Mouse (Mus musculus): ENCODE measurements around the gene Bmp6. TPM values are rescaled to one million over a fixed set of nuclear protein-coding genes. Genes with fewer than 3 reads are reported as not detected.
A peak's percentile ranks its signal among the peaks of the same experiment; 100 is the strongest.

Bmp6 gene
- polyA plus RNA-seq, 1 experiment from 2014 or later = 3.9 TPM

DNA sequence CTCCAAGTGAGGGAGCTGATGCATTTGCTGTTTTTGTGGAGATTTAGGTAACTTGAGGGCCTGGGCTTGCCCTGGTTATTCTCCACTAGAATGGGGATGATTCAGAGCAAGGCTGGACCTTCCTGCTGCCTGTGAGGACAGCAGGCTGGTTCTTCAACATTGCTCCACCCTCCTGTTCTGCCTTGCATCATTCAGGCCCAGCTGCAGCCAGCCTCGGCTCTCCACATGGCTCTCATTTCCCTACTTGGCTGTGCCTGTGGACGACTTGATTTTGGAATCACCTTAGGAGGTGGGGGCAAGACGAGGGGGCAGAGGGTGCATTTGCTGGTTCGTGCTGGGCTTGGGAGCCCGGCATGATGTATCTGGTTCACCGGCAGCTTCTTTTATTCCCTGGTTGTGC, 53.8 kb downstream of the Bmp6 start:
- no peak overlapping the region for H3K27ac ChIP-seq
- no peak for ATAC-seq (ENCODE audit: insufficient number of reproducible peaks, insufficient read depth, low FRiP score, low TSS enrichment)
- 47% methylated on average over 6 of the region's 6 CpGs for WGBS

DNA sequence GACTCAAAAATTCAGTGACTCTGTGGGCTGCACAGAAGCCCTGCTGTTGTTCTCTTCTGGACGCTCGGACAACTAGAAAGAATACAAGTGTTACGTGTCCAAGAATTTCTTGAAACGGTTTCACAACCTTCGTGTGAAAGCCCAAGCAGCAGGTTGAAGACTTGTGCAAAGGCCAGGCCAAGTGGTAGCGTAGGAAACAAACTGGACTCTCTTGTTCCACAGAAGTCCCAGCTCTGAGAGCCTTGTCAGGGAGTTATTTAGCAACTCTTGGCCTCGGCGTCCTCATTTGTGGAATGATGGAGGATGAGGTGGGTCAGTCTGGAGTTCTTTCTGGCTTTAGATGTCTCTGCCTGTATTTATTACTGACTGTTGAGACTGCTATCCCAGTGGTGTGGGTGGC, 55.8 kb downstream of the Bmp6 start:
- Histone ChIP-seq H3K4me3 (no peak overlapping the region), H3K4me2 (replicated peaks) (no peak overlapping the region), H3K9me3 (no peaks in the 10 kb centered on the region), H3K4me1 (peaks cover 21% of the 10 kb centered on the region), H3K27me3 (no peaks in the 10 kb centered on the region), H3K36me3 (no peaks in the 10 kb centered on the region), H3K27ac (no peak overlapping the region), H3K9ac (no peak overlapping the region)
- ATAC-seq (ENCODE audit: insufficient number of reproducible peaks, insufficient read depth, low FRiP score, low TSS enrichment) = no peak
- WGBS = 88% methylated on average over 8 of the region's 8 CpGs

More for the DNA sequence above, 53.8 kb downstream of the Bmp6 start:
- no peaks in the 10 kb centered on the region for H3K27me3 ChIP-seq
- H3K4me1 ChIP-seq = peaks cover 21% of the 10 kb centered on the region
- no peaks in the 10 kb centered on the region for H3K36me3 ChIP-seq
- H3K9ac ChIP-seq = no peak overlapping the region
- H3K9me3 ChIP-seq = no peaks in the 10 kb centered on the region
- no peak overlapping the region for H3K4me3 ChIP-seq
- no peak overlapping the region for H3K4me2 ChIP-seq (replicated peaks)

DNA sequence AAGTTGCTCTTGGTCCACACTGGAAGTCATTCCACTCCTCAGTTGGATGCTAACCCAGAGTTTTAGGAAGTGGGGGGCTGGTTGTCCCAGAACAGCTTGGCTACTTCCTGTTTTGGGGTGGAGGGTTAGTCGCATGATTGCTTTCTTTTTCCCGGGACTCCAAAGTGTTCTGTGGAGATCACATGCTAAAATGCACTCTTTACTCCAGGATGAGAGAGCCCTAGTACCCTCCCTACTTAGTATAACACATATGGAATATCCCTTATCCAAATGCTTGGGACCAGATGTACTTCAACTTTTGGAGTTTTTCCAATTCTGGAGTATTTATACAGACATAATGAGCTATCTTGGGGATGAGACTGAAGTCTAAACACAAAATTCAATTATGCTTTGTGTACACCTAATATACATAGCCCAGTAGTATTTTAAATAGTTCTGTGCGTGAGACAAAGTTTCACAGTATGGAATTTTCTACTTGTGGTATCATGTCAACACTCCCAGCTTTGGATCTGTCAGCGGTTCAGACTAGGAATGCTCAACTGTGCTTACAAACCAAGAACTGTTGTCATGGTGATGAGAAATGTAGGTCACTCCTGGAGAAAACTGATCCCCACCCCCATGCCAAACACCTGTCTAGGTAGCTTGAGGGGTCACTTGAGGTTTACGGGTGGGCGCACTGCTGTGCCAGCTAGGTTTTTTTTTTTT, 62.9 kb downstream of the Bmp6 start:
- WGBS = 56% methylated on average over 6 of the region's 6 CpGs
- no peak overlapping the region for H3K4me2 ChIP-seq (replicated peaks)
- no peak overlapping the region for H3K4me3 ChIP-seq
- H3K9me3 ChIP-seq = no peaks in the 10 kb centered on the region
- no peaks in the 10 kb centered on the region for H3K36me3 ChIP-seq
- H3K27me3 ChIP-seq = no peaks in the 10 kb centered on the region
- H3K4me1 ChIP-seq = peaks cover 6% of the 10 kb centered on the region
- H3K9ac ChIP-seq = no peak overlapping the region
- no peak overlapping the region for H3K27ac ChIP-seq
- ATAC-seq (ENCODE audit: insufficient number of reproducible peaks, insufficient read depth, low FRiP score, low TSS enrichment) = no peak

DNA sequence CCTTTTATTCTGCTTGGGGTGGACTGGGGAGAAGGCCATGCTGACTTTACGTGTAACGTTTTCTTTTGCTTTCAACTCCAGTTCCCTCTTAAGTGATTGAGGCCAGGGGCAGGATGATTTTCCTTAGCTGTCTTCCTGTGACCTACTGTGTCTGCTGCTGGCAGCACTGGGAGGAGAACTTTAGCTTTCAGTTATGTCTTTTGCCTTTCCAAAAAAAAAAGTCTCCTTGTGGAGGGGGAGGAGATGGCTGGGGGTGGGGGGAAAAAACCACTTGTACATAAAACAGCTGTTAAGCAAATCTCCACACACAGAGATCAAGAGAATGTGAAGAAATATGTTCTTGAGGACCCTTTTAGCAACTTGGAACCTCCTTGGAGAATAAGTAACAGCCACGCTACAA, 63.7 kb downstream of the Bmp6 start:
- H3K27ac ChIP-seq = no peak overlapping the region
- no peak overlapping the region for H3K4me2 ChIP-seq (replicated peaks)
- ATAC-seq (ENCODE audit: insufficient number of reproducible peaks, insufficient read depth, low FRiP score, low TSS enrichment) = no peak
- no peaks in the 10 kb centered on the region for H3K9me3 ChIP-seq
- no peak overlapping the region for H3K9ac ChIP-seq
- no peak overlapping the region for H3K4me3 ChIP-seq
- H3K27me3 ChIP-seq = no peaks in the 10 kb centered on the region
- peaks cover 6% of the 10 kb centered on the region for H3K4me1 ChIP-seq
- H3K36me3 ChIP-seq = no peaks in the 10 kb centered on the region
- WGBS = 54% methylated on average over 3 of the region's 3 CpGs

DNA sequence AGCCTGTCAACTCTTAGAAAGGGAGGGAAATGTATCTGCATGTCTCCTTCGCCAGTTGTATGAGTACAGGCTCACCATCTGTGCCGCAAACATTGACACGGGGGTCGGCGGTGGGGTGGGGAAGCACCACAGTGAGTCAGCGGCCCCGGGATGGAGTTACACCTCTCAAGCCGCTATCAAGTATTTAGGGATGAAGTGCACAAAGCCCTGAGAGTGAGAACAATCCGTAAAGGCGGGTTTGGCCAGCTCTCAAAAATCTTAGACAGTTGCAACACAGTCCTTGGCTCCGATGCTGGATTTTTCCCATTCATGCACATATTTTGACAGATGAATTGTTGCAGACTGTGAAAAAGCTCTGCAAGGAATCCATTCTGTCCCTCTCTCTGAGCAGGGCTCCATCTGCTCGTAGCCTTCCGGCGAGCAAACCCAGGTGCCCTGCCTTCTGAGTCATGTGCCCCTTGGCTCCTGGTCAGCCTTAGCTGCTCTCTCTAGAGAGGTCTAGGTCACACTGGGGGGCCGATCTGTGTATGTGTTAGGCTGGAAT, 65.5 kb downstream of the Bmp6 start:
- Histone ChIP-seq H3K27me3 (no peaks in the 10 kb centered on the region), H3K9ac (no peak overlapping the region), H3K27ac (0 out of 2 replicates have a peak overlapping the region, but pooled peaks have one; percentile 17), H3K9me3 (no peaks in the 10 kb centered on the region), H3K36me3 (no peaks in the 10 kb centered on the region), H3K4me2 (replicated peaks) (peak overlapping the region; percentile 35), H3K4me3 (no peak overlapping the region), H3K4me1 (peaks cover 6% of the 10 kb centered on the region)
- WGBS = 26% methylated on average over 15 of the region's 15 CpGs
- peak; percentile 60; the same call in 1 of the 2 replicates for ATAC-seq (ENCODE audit: insufficient number of reproducible peaks, insufficient read depth, low FRiP score, low TSS enrichment)

DNA sequence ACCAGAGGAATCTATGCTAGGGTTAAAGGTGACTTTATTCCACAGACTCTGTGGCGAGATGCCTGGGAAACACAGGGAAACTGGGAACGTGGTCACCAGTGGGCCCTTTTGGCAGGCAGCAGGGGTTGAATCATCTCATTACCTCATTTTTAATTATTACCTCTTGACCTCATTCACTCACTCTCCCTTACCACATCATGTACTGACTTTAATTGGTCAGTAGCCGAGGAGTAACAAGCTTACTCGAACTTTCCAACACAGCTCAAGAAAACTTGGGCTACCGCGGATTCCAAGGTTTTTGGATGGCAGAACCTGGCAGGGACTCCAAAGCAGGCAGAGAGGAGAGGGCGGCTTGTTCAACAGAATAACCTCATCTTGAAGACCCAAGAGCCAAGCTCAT, 74.9 kb downstream of the Bmp6 start:
- Histone ChIP-seq H3K4me2 (replicated peaks) (no peak overlapping the region), H3K4me3 (no peak overlapping the region), H3K9ac (no peak overlapping the region), H3K4me1 (no peaks in the 10 kb centered on the region), H3K9me3 (no peaks in the 10 kb centered on the region), H3K36me3 (no peaks in the 10 kb centered on the region), H3K27me3 (no peaks in the 10 kb centered on the region), H3K27ac (no peak overlapping the region)
- ATAC-seq (ENCODE audit: insufficient number of reproducible peaks, insufficient read depth, low FRiP score, low TSS enrichment) = no peak
- WGBS = 86% methylated on average over 7 of the region's 7 CpGs

DNA sequence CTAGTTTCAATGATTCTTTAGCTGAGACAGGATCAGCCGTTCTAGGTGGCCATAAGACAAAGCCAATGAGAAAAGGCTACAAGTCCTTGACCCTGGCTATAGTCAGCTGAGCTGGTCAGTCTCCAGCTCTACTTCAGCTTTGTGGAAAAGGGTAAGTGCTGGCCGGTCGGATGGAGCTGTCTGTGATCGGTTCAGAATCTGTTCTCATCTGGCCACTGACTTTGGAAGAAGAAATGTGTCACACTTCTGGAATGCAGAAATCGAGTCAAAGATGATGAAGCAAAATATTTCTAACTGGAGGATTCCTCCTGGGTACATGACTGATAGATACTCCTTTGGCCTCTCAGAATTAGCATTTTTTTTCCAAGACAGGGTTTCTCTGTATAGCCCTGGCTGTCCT, 77.6 kb downstream of the Bmp6 start:
- Histone ChIP-seq H3K27ac (no peak overlapping the region), H3K9ac (no peak overlapping the region), H3K27me3 (no peaks in the 10 kb centered on the region), H3K9me3 (no peaks in the 10 kb centered on the region), H3K4me2 (replicated peaks) (no peak overlapping the region), H3K4me1 (no peaks in the 10 kb centered on the region), H3K36me3 (no peaks in the 10 kb centered on the region), H3K4me3 (no peak overlapping the region)
- ATAC-seq (ENCODE audit: insufficient number of reproducible peaks, insufficient read depth, low FRiP score, low TSS enrichment) = no peak
- 87% methylated on average over 5 of the region's 5 CpGs for WGBS

DNA sequence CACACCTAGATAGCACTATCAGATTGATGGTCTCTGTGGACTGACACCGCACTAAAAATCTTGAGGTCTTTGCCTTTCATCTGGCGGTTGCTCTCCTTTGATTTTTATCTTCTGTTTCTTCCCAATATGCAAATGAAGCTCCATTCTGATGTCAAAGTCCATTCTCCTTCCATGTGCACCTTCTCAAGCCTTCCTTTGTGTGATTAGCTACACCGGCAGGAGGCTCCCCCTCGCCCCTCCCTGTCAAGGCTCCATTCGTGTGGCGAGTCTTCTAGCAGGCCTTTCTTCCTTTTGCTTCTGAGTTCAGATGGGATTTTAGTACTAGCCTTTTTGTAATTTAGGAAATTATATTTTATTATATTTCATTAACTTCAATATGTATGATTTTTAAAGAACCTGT, 80.4 kb downstream of the Bmp6 start:
- 80% methylated on average over 6 of the region's 6 CpGs for WGBS
- Histone ChIP-seq H3K4me2 (replicated peaks) (no peak overlapping the region), H3K27ac (no peak overlapping the region), H3K4me1 (no peaks in the 10 kb centered on the region), H3K9ac (no peak overlapping the region), H3K27me3 (no peaks in the 10 kb centered on the region), H3K36me3 (no peaks in the 10 kb centered on the region), H3K9me3 (no peaks in the 10 kb centered on the region), H3K4me3 (no peak overlapping the region)
- ATAC-seq (ENCODE audit: insufficient number of reproducible peaks, insufficient read depth, low FRiP score, low TSS enrichment) = no peak

DNA sequence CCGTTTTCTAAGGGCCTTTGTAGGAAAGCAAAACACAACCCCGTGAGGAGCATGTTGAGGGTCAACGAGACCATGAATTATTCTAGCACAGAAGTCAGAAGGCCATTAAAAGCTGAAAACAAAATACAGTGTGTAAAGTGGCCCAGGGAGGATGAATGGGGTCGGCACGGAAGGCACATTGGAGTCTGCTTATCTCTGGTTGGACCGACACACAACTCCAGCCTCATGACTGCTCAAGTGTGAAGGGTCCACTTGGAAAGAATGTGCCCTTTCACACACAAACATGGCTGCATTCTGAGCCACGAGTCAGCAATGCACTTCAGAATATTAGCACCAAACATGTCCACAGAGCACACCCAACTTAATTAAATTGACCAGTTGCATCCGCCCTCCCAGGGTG, 84.8 kb downstream of the Bmp6 start:
- no peak overlapping the region for H3K4me2 ChIP-seq (replicated peaks)
- H3K4me1 ChIP-seq = no peaks in the 10 kb centered on the region
- no peak overlapping the region for H3K9ac ChIP-seq
- H3K27ac ChIP-seq = no peak overlapping the region
- H3K9me3 ChIP-seq = no peaks in the 10 kb centered on the region
- WGBS = 79% methylated on average over 8 of the region's 8 CpGs
- no peaks in the 10 kb centered on the region for H3K36me3 ChIP-seq
- ATAC-seq (ENCODE audit: insufficient number of reproducible peaks, insufficient read depth, low FRiP score, low TSS enrichment) = no peak
- no peak overlapping the region for H3K4me3 ChIP-seq
- no peaks in the 10 kb centered on the region for H3K27me3 ChIP-seq

DNA sequence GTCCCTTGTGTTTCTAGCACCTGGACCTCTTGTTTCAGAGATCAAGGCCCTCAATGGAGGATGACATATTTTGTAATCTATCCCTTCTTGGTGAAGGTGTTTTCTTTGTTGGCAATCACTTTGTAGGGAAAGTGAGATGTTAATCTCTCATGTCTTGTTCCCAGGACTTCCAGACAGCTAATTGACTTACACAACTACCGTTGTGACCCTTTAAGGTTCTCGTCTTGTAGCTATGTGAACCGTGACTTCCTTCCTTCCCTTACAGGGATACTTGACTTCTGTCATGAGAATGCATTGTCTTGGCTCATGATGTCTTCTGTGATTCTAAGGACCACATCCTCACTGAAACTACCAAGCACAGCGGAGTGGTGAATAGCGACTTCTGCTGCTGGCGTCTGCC, 85.2 kb downstream of the Bmp6 start:
- no peaks in the 10 kb centered on the region for H3K36me3 ChIP-seq
- no peaks in the 10 kb centered on the region for H3K27me3 ChIP-seq
- no peak overlapping the region for H3K4me3 ChIP-seq
- H3K27ac ChIP-seq = no peak overlapping the region
- H3K9me3 ChIP-seq = no peaks in the 10 kb centered on the region
- H3K9ac ChIP-seq = no peak overlapping the region
- no peak for ATAC-seq (ENCODE audit: insufficient number of reproducible peaks, insufficient read depth, low FRiP score, low TSS enrichment)
- H3K4me1 ChIP-seq = no peaks in the 10 kb centered on the region
- WGBS = 80% methylated on average over 6 of the region's 6 CpGs
- H3K4me2 ChIP-seq (replicated peaks) = no peak overlapping the region

DNA sequence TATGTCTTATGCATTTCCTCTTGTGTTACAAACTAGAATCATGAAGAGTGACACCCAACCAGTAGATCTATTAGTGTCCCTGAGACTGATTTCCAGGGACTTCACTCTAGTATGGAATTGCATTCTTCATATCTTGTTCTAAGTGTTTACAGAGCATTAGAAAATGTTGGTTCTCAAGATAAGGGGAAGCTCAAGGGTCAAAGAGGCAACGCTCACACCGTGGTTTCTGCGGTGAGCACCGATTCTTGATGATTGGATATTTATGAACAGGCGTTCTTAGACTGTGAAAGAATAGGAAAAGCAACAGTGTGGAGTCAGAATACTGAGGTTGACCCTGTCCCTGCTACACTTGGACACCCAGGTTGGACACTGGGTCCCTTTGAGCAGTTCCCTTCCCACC, 89.9 kb downstream of the Bmp6 start:
- Histone ChIP-seq H3K27ac (no peak overlapping the region), H3K4me1 (no peaks in the 10 kb centered on the region), H3K36me3 (no peaks in the 10 kb centered on the region), H3K27me3 (no peaks in the 10 kb centered on the region), H3K4me2 (replicated peaks) (no peak overlapping the region), H3K9me3 (no peaks in the 10 kb centered on the region), H3K4me3 (no peak overlapping the region), H3K9ac (no peak overlapping the region)
- no peak for ATAC-seq (ENCODE audit: insufficient number of reproducible peaks, insufficient read depth, low FRiP score, low TSS enrichment)
- 91% methylated on average over 5 of the region's 5 CpGs for WGBS

DNA sequence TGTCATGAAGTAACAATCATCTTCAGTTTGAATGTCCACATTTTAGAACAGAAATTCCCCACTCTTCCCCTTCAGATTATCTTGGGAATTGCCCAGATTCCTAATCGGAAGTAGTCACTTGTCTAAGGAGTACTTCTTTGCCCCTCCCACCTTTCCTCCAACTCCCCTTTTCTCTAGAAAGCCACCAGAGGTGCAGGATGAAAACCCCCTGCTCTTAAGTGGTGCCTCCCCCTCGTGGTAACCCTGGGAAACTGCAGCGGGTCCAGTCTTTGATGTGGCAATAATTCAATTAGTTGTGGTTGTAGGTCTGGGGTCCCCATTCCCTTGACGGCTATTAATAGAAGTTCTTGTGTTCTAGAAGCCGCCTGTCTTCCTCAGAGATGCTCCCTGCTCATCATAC, 93.0 kb downstream of the Bmp6 start:
- WGBS = 29% methylated on average over 5 of the region's 5 CpGs
- H3K36me3 ChIP-seq = no peaks in the 10 kb centered on the region
- no peak overlapping the region for H3K4me2 ChIP-seq (replicated peaks)
- no peak for ATAC-seq (ENCODE audit: insufficient number of reproducible peaks, insufficient read depth, low FRiP score, low TSS enrichment)
- no peak overlapping the region for H3K27ac ChIP-seq
- no peak overlapping the region for H3K9ac ChIP-seq
- no peaks in the 10 kb centered on the region for H3K27me3 ChIP-seq
- no peaks in the 10 kb centered on the region for H3K4me1 ChIP-seq
- no peaks in the 10 kb centered on the region for H3K9me3 ChIP-seq
- H3K4me3 ChIP-seq = no peak overlapping the region
